Mouse (Mus musculus): ENCODE measurements at regions not wholly inside any gene's neighbourhood (a gene's known extent, or its start where the extent isn't known, plus 50 kb on each side); places are given as distances from the start of the nearest gene placed in this dataset.
A peak's percentile ranks its signal among the peaks of the same experiment; 100 is the strongest.

GRCm38 (mm10) chr7:136664424-136665082 is 229.9 kb upstream of the Mgmt start:
- no peak for DNase-seq (ENCODE audit: low read depth, low spot score)

- no peak for DNase-seq (ENCODE audit: low read depth, low spot score)
Measured at GRCm38 (mm10) chr7:136665901-136666300, 228.5 kb upstream of the Mgmt start.

GRCm38 (mm10) chr7:136666707-136667106 is 227.7 kb upstream of the Mgmt start:
- peak; percentile 76 for DNase-seq (ENCODE audit: low read depth, low spot score)

GRCm38 (mm10) chr7:136670675-136671074 is 223.7 kb upstream of the Mgmt start:
- DNase-seq (ENCODE audit: low read depth, low spot score), result peak; percentile 21

GRCm38 (mm10) chr7:136674159-136674558 is 220.3 kb upstream of the Mgmt start:
- DNase-seq (ENCODE audit: low read depth, low spot score), result no peak

DNA sequence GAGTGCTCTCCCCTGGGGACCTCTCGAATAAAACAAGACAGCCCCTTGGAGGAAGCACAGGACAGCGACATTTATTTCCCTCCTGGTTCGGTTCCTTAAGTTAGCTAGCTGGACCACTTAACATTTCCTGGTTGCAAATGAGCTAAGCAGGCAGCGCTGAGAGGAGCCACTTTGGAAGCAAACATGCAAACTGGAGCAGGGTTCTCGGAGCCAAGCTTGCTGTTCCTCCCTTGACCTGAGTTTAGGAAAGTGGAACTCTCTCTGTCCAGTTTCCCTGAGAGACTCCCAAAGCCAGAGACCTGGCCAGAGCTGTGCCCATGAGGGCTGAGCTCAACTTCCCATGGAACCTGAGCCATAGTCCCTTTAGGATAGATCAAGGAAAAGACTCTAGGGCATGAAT is 219.4 kb upstream of the Mgmt start:
- no peak for DNase-seq (ENCODE audit: low read depth, low spot score)

GRCm38 (mm10) chr7:136676104-136676503 is 218.3 kb upstream of the Mgmt start:
- no peak for DNase-seq (ENCODE audit: low read depth, low spot score)

DNA sequence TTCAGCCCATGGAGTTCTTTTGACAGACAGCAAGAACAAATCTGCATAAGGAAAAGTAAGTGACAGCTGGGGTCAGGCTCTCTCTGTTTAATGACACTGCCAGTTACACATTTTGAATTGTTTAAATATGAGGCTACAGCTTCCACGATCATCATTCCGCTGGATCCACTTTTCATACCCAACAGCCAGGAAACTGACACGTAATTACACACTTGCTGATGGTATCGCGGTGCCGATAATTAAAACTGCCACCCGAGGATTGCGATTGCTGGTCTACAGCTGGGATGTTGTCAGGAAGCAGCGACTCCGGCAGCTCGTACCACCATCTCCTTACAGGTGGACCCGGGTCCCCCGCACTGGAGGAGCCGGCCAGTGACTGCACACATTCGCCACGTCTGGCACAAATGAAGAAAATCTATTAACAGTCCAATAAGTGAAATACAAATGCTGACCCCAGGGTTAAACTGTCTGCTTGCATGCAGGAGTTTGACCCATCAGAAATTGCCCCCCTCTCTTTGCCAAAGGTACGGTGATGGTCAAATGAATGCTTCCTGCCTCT is 217.3 kb upstream of the Mgmt start:
- DNase-seq (ENCODE audit: low read depth, low spot score), result no peak

DNA sequence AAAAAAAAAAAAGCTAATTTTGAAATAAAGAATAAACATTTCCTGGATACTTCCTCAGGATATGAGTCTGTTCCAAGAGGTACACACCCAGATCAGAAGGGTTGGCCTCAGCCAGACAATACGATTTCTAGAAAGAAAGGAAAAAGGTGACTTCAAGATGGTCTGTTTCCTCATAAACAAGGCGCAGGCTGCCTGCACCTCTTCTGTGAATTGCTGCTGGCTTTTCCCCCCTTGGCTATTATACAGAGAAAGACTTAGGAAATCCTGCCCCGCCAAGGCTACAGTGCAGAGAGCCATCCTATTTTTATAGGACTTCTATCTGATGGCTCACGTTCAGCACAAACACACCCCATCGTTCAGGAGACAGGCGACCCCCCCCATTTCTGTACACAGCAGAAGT is 204.8 kb upstream of the Mgmt start:
- no peak for DNase-seq (ENCODE audit: low read depth, low spot score)

DNA sequence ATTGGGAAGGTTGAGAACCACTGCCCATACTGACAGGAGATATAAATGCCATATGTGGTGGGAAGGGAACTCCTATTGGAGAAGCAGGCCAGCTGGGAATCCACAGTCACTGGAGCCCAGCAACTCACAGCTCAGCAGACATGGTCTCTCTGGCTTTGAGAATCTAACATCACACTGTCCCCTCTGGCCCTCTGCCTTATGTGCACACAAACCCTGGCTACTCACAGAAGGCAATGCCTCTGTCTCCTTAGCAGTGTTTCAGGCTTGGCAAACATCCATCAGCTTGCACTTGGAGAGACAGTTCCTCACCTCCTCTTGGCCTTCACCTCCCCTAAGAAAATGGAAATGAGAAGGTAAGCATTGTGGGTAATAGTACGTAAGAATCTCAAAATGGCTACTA is 188.2 kb upstream of the Mgmt start:
- no peak for DNase-seq (ENCODE audit: low read depth, low spot score)

- no peak for DNase-seq (ENCODE audit: low read depth, low spot score)
Measured at GRCm38 (mm10) chr7:136707200-136708003, 187.0 kb upstream of the Mgmt start.

DNA sequence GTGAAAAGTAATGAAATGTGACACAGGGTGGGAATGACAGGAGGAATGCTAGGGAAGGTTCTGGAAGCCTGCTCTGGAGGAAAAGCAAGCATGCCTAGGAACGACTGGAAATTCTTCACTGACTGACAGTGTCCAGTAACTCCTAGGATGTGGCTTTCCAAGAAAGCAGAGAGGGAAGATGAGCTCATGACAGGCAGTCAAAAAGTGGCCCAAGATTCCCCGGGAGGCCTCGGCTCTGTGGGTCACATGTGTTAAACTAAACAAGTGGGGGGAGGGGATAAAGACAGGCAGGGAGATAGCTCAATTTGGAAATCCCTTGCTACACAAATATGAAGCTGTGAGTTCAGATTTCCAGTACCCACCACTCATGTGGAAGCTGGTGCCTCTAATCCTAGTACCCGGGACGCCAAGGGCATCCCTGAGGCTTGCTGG is 186.4 kb upstream of the Mgmt start:
- no peak for DNase-seq (ENCODE audit: low read depth, low spot score)

DNA sequence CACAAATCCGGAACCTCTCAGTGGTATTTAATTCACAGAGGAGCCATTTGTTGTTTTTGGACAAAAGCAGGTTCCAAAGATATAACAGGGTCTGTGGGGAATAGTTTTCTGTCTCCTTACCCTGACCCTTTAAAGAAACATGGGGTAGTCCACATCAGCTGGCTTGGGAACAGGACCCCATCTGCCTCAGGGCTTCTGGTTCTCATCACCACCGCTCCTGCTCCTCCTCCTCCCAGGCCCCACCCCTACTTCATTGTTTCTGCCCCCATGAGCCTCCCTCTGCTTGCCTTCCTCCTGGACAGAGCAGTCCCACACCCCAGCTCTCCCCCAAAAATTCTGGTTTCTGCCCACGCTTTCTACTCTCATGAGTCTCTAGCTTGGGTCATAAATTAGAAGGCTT is 183.8 kb upstream of the Mgmt start:
- DNase-seq (ENCODE audit: low read depth, low spot score), result no peak

GRCm38 (mm10) chr7:136712962-136713640 is 181.3 kb upstream of the Mgmt start:
- DNase-seq (ENCODE audit: low read depth, low spot score), result no peak

DNA sequence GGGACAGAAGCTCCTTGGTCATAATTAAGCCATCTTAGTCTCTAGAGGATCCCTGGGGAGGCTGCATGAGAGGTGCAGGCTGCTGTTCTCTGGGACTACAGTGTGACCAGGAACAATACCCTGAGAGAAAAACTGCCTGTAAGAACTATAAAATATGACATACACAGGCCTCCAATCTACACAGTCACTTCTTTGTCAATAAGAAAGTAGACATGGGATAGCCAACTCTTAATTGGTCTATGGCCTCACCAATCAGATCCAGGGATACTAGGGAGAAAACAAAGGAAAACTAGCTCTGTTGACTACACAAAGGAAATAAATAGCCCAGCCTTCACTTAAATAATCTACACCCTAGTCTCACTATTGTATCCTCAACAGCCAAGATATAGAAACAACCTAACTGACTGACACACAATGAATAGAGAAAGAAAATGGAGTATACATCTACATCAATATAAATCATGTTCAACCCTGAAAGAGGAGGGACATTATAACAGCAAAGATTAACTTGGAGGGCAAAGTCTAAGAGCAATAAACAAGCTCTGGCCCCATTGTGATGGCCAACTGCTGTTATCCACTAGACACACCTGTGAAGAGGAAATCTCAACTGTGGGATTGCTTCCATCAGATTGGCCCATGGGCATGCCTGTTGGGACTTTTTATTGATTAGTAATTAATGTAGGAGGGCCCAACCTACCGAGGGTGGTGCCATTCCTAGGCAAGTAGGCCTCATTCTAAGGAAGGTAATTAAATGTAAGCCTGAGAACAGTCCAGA is 166.6 kb upstream of the Mgmt start:
- DNase-seq (ENCODE audit: low read depth, low spot score), result no peak

- no peak for DNase-seq (ENCODE audit: low read depth, low spot score)
Measured at GRCm38 (mm10) chr7:136742171-136742570, 152.2 kb upstream of the Mgmt start.

DNA sequence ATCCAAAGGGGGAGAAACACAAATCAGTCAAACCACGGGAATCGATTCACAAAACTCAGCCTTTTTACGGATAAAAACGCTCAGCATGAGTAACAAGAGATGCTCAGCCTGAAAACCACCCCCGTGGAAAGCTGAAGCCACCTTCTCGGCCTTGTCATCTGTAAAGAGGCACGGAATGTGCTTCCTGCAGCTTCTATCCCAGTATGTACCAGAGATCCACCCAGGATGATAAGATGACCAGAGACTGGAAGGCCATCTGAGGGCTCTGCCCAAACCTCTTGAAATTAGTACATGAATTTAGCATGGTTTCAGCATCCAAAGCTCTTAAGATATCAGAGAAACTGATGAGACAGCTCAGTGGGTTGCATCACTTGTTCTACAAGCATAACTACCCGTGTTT is 149.0 kb upstream of the Mgmt start:
- no peak for DNase-seq (ENCODE audit: low read depth, low spot score)

- DNase-seq (ENCODE audit: low read depth, low spot score), result no peak
Measured at GRCm38 (mm10) chr7:136751477-136751876, 142.9 kb upstream of the Mgmt start.

- no peak for DNase-seq (ENCODE audit: low read depth, low spot score)
Measured at GRCm38 (mm10) chr7:136754821-136755220, 139.6 kb upstream of the Mgmt start.

DNA sequence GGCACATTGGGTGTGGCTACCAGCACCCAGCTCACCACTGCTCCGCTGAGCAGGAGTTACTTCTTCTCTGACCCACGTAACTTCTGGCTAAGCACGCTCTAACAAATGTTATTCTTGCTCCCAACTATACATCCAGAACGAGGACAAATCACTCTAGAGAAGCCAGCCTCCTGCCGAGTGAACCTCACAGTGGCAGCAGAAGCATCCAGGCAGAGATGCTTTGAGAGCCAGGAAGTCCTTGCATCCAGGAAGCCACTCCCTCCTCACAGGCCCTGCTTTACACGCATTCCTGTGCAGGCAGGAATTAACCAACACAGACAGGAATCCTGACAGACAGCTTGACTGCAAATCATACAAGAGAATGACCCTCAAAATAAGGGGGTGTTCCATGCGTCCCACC is 129.4 kb upstream of the Mgmt start:
- peak; percentile 68 for DNase-seq (ENCODE audit: low read depth, low spot score)

DNA sequence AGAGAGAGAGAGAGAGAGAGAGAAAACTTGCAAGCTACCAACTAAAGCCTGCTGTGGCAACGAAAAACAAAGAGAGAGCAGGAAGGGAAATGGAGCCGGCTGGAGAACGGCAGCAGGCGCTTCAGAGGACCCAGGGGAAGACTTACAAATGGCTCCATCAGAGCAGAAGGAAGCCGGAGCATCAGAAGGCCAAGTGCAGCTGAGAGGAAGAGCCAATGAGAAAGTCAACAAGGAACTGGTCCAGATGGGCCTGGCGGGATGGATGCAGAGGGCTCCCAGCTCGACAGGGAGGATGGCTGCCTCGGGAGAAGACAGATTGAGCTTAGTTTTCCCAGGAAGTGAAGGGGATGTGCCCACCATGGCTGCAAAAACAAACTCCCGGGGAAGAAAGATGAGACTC is 127.2 kb upstream of the Mgmt start:
- no peak for DNase-seq (ENCODE audit: low read depth, low spot score)

- no peak for DNase-seq (ENCODE audit: low read depth, low spot score)
Measured at GRCm38 (mm10) chr7:136780708-136781107, 113.7 kb upstream of the Mgmt start.

Data from ZHBTc4 (cell line).